Mouse (Mus musculus): ENCODE measurements around the gene Intu.

DNA sequence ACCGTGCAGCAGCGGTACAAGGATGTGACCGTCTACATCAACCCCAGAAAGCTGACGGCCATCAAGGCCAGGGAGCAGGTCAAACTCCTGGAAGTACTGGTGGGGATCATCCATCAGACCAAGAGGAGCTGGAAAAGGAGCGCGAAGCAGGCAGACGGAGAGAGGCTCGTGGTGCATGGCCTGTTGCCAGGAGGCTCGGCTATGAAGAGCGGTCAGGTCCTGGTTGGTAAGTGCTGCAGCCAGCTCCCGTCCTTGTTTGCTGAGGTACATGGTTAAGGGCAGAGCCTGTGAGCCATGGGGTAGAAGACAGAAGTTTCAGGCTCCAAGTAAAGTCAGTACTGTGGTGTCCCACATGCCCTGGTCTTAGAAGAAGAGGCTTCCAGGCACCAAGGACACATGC, 122.9 kb downstream of the Intu start:
- TF ChIP-seq EP300 (optimal IDR thresholded peaks at IDR 0.05) (no peak), CTCF (IDR thresholded peaks at IDR 0.05; ENCODE audit: low read depth) (no peak)
